Mouse (Mus musculus) erythroblast, embryonic 14.5 days (primary cell): Measurements from ENCODE around the gene Itgb3. TPM values are rescaled to one million over a fixed set of nuclear protein-coding genes. Genes with fewer than 3 reads are reported as not detected.

Experiments
- H3K27me3 ChIP-seq: 2 replicates; pipeline ENCODE4 v1.6.1; 2012; ENCODE audit warnings: inconsistent platforms; ENCODE audit not compliant: control insufficient read depth
- H3K36me3 ChIP-seq: 2 replicates; pipeline ENCODE4 v1.6.1; 2012; ENCODE audit warnings: mild to moderate bottlenecking, inconsistent platforms; ENCODE audit not compliant: control insufficient read depth
- H3K4me1 ChIP-seq: 2 replicates; pipeline ENCODE4 v1.6.1; 2012; ENCODE audit warnings: inconsistent platforms; ENCODE audit not compliant: control insufficient read depth
- H3K4me3 ChIP-seq: replicated peaks from 2 replicates; pipeline ENCODE3; 2012; ENCODE audit warnings: moderate library complexity, mild to moderate bottlenecking, inconsistent platforms
- H3K9me3 ChIP-seq: 2 replicates; pipeline ENCODE4 v1.6.1; 2012; ENCODE audit warnings: low read length, inconsistent platforms, mixed read lengths; ENCODE audit not compliant: control insufficient read depth
- GATA1 ChIP-seq: IDR thresholded peaks from 2 replicates; pipeline ENCODE4 v1.6.1; 2012; ENCODE audit warnings: low read length, inconsistent platforms, mixed read lengths
- TAL1 ChIP-seq: IDR thresholded peaks from 3 replicates; pipeline ENCODE4 v1.6.1; 2012; ENCODE audit warnings: low read length, inconsistent platforms, mixed read lengths
- polyA plus RNA-seq: library from polyadenylated mRNA; stranded (reverse); fragments of >175 nt; gene quantifications from 2 replicates; pipeline ENCODE4 v1.2.3, GENCODE M21; 2012

The Itgb3 gene
- polyA plus RNA-seq = 0.02 and 0.03 TPM in 2 replicates

- Histone ChIP-seq H3K36me3 (no peaks in the 10 kb centered on the region), H3K9me3 (no peaks in the 10 kb centered on the region; the same call in 1 of the 2 replicates), H3K27me3 (peaks cover 71% of the 10 kb centered on the region), H3K4me1 (peaks cover 4% of the 10 kb centered on the region; the same call in 1 of the 2 replicates), H3K4me3 (peak within 1 kb of the TSS; percentile 27)
- no peak for TF ChIP-seq TAL1
- TF ChIP-seq GATA1 = no peak
Measured at GRCm38 (mm10) chr11:104607491-104608245, at the start of gene Itgb3. Itgb3 (plus strand) TSS chr11:104608000.

- no peak for TF ChIP-seq GATA1
- no peak for TF ChIP-seq TAL1
- Histone ChIP-seq H3K4me1 (0 out of 2 replicates have a peak, but pooled peaks cover 2% of the 10 kb centered on the region), H3K27me3 (peaks cover 2% of the 10 kb centered on the region; the same call in 1 of the 2 replicates), H3K4me3 (no peak overlapping the region), H3K9me3 (no peaks in the 10 kb centered on the region), H3K36me3 (no peaks in the 10 kb centered on the region)
Measured at GRCm38 (mm10) chr11:104558065-104558464, 49.7 kb upstream of the Itgb3 start.

DNA sequence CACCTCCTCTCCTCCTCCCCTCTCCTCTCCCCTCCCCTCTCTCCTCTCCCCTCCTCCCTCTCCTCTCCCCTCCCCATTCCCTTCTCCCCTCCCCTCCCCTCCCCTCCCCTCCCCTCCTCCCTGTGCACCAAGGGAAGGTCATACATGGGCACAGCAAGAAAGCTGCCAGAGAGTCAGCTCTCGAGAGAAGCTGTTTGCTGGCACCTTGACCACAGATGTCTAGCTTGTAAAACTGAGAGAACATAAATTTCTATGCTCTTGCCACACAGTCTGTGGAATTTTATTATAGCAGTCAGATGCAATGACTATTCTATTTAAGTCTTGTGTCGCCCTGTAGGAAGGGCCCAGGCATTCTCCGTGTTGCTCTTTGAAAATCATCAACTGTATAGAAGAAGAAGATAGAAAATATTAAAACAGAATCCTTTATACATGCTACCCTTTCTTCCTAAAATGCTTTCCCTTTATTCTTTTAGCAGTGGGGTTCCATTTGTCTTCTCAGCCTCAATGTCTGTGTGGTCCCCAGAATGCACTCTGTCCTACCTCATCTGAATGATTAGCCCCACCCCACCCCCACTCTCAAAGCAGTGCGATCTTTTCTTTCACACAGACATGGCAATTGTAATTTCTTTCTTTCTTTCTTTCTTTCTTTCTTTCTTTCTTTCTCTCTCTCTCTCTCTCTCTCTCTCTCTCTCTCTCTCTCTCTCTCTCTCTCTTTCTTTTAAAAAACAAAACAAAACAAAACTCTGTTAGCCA is 49.0 kb upstream of the Itgb3 start:
- H3K9me3 ChIP-seq = no peaks in the 10 kb centered on the region
- 0 out of 2 replicates have a peak, but pooled peaks cover 2% of the 10 kb centered on the region for H3K4me1 ChIP-seq
- peaks cover 2% of the 10 kb centered on the region; the same call in 1 of the 2 replicates for H3K27me3 ChIP-seq
- no peak for TF ChIP-seq TAL1
- no peak for TF ChIP-seq GATA1
- no peaks in the 10 kb centered on the region for H3K36me3 ChIP-seq
- H3K4me3 ChIP-seq = no peak overlapping the region

- TF ChIP-seq GATA1 (no peak), TAL1 (no peak)
- no peak overlapping the region for H3K4me3 ChIP-seq
- H3K27me3 ChIP-seq = peaks cover 4% of the 10 kb centered on the region; the same call in 1 of the 2 replicates
- no peaks in the 10 kb centered on the region for H3K36me3 ChIP-seq
- no peaks in the 10 kb centered on the region for H3K9me3 ChIP-seq
- 0 out of 2 replicates have a peak, but pooled peaks cover 1% of the 10 kb centered on the region for H3K4me1 ChIP-seq
Measured at GRCm38 (mm10) chr11:104560971-104561370, 46.8 kb upstream of the Itgb3 start.

GRCm38 (mm10) chr11:104563496-104563895 is 44.3 kb upstream of the Itgb3 start:
- H3K4me3 ChIP-seq = no peak overlapping the region
- peaks cover 8% of the 10 kb centered on the region for H3K27me3 ChIP-seq
- no peaks in the 10 kb centered on the region for H3K4me1 ChIP-seq
- no peaks in the 10 kb centered on the region for H3K9me3 ChIP-seq
- TF ChIP-seq GATA1 (no peak), TAL1 (no peak)
- no peaks in the 10 kb centered on the region for H3K36me3 ChIP-seq

DNA sequence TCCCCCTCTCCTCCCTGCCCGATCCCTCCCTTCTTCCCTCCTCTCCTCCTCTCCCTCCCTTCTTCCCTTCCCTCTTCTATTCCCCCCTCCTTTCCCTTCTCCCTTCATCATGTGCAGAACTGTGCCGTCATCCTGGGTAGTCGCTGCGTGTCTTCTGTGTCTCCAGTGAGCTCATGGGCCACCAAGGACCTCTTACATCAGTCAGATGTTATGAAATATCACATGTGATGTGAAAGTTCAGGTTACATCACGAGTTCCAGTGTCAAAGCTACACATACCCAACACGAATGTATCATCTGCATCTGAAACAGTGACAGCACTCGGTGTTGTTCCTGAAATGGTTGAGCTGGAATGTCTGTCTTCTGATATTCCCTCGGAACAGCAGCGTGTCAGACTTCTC is 42.6 kb upstream of the Itgb3 start:
- Histone ChIP-seq H3K27me3 (peaks cover 8% of the 10 kb centered on the region), H3K36me3 (no peaks in the 10 kb centered on the region), H3K4me1 (peaks cover 5% of the 10 kb centered on the region), H3K9me3 (peaks cover 4% of the 10 kb centered on the region), H3K4me3 (no peak overlapping the region)
- TF ChIP-seq GATA1 (no peak), TAL1 (no peak)

GRCm38 (mm10) chr11:104566097-104566496 is 41.7 kb upstream of the Itgb3 start:
- H3K27me3 ChIP-seq = peaks cover 9% of the 10 kb centered on the region
- TF ChIP-seq GATA1 (no peak), TAL1 (no peak)
- H3K36me3 ChIP-seq = no peaks in the 10 kb centered on the region
- H3K4me1 ChIP-seq = peaks cover 12% of the 10 kb centered on the region
- no peak overlapping the region for H3K4me3 ChIP-seq
- H3K9me3 ChIP-seq = peaks cover 4% of the 10 kb centered on the region

DNA sequence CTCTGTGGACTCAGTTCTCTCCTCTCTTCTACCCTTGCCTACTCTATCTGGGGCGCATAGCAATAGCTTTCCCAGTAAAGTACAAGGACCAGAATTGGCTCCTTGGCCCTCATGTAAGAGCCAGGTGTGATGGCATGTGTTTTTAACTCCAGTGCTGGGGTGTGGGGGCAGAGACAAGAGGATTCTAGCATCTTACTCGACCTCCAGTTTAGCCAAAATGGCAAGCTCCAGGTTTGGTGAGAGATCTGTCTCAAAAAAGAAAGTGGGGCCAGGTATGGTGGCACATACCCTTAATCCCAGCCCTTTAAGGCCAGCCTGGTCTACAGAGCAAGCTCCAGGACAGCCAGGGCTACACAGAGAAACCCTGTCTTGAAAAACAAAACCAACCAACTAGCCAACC is 41.0 kb upstream of the Itgb3 start:
- peaks cover 17% of the 10 kb centered on the region for H3K4me1 ChIP-seq
- TF ChIP-seq GATA1 (no peak), TAL1 (no peak)

DNA sequence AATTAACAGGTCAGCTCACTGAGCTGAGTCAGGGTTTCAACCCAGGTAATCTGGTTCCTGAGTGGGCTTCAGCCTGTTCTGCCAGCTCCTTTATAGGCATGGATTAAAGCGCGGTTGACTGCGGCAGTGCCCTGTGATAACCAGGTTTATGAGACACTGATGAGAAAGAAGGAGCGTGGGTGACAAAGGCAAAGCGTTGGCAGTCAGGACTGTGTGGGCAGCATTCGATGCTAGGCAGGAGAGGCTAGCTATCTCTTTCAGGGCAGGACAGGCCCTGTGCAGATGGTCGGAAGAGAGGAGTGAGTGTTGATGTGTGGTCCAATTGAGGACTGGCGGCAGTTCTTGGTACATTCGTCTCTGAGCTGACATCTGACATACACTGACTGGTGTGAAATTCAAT is 40.1 kb upstream of the Itgb3 start:
- TF ChIP-seq TAL1 = no peak
- no peak for TF ChIP-seq GATA1
- H3K36me3 ChIP-seq = no peaks in the 10 kb centered on the region
- H3K4me3 ChIP-seq = no peak overlapping the region
- peaks cover 17% of the 10 kb centered on the region for H3K4me1 ChIP-seq
- H3K27me3 ChIP-seq = peaks cover 22% of the 10 kb centered on the region
- peaks cover 4% of the 10 kb centered on the region for H3K9me3 ChIP-seq

More for the DNA sequence above, 41.0 kb upstream of the Itgb3 start:
- Histone ChIP-seq H3K9me3 (peaks cover 4% of the 10 kb centered on the region), H3K27me3 (peaks cover 14% of the 10 kb centered on the region), H3K4me3 (no peak overlapping the region), H3K36me3 (no peaks in the 10 kb centered on the region)
